Mouse (Mus musculus) naive thymus-derived CD4-positive, alpha-beta T cell, adult 5 months (primary cell): ENCODE measurements around the gene Creb3l4. TPM values are rescaled to one million over a fixed set of nuclear protein-coding genes. Genes with fewer than 3 reads are reported as not detected.

Experiments
- polyA plus RNA-seq: library from polyadenylated mRNA; unstranded; fragments of 100-300 nt; shearing (Covaris generic); gene quantifications from one replicate; pipeline ENCODE4 v1.2.1, GENCODE M21; 2017

Gene Creb3l4
- not detected for polyA plus RNA-seq

GRCm38 (mm10) chr3:90242984-90243775, at the start of gene Creb3l4:
Gene Creb3l4, minus strand, starts transcription at chr3:90243512.

GRCm38 (mm10) chr3:90292345-90293275, 49.3 kb upstream of the Creb3l4 start, which contains the start of gene Gatad2b:
Gene Gatad2b, plus strand, starts transcription at chr3:90293178.

DNA sequence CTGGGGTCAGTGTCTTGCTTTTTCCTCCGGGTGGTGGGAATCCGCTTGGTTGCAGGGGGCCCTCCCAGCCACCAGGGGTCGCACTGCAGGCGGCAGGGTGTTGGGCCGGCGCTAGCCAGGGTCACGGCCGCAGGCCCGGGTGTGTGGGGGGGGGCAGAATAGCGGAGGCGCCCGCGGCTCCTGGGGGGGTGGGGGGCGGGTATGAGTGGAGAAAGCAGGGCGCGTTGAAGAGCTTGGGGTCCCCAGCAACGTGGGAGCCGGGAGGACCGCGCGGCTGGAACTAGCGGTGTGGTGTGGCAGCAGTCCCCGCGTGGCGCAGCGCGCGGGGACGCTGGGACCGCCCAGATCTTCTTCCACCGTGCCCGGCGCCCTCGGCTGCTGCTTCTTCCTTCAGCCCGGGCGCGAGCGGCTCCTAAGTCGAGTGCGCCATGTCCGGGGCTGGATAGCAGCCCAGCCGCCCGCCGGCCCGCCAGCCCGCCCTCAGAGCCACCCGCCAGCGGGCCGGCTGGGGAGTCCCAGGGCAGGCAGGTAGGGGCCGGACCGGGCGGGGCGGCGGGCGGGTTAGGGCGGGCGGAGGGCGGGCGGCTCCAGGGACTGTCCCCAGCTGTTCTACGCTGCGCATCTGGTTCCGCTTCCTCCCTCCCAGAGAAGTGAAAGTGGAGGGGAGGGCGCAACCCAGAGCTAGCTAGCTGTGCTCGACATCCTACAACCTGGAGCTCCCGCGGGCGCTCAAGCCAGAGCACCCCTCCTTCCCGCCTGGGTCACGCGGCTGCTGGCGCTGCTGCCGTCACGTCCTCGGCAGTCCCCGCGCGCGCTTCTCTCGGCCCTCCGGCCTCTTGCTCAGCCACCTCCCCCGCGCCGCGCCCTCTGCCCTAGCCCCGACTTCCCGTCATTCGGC, 22.0 kb upstream of the Creb3l4 start, which contains the start of gene Dennd4b:
Gene Dennd4b, plus strand, starts transcription at position 152 of the 898 bp plus-strand sequence.

GRCm38 (mm10) chr3:90253653-90254418, 10.5 kb upstream of the Creb3l4 start, which contains the start of gene Crtc2:
Gene Crtc2, plus strand, starts transcription at chr3:90254163.

GRCm38 (mm10) chr3:90247960-90248745, 4.8 kb upstream of the Creb3l4 start, which contains the start of gene Slc39a1:
Gene Slc39a1, plus strand, starts transcription at chr3:90248172.

DNA sequence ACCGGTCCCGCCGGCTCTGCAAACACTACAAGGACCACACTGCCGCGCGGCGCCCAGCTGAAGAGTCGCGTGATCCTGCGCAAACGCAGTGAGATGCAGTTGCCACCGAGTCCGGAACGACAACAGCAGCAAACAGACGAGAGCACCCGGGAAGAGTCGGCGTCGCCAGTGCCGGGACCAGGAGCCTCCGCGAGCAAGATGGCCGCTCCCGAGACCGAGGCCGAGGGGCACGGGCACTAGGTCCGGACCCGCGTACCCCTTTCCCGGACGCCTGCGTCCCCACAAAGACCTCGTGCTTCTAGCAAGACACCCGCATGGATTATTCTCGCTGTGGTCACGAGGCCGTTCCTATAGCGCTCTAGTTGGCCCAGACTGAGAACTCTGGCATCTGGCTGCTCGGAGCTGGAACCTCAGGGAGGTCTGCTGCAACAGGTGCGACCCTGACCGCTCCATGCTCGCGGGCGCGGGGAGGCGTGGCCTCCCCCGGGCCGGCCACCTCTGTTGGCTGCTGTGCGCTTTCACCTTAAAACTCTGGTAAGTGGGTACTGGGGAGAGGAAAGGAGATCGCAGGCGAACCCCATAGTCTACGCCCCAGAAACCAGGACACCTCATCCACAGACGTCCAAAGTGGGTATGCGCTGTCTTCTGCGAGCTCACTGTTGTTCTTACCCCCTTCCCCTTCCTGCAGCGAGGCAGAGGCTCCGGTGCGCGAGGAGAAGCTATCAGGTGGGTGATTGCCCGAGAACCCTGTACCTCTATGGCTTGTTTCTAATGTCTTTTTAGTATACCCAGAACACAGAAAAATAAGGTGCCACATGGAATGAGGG, 11.6 kb downstream of the Creb3l4 start, which contains the start of gene Jtb:
Gene Jtb, plus strand, starts transcription at position 91 of the 827 bp plus-strand sequence.

GRCm38 (mm10) chr3:90213377-90213866, 29.9 kb downstream of the Creb3l4 start, which contains the start of the genes Rps27 and Rab13:
Gene Rps27, minus strand, starts transcription at chr3:90213651.
Gene Rab13, plus strand, starts transcription at chr3:90213695.

Other genes with a start within 250 kb of the Creb3l4 start
- gene Hax1, start 244.7 kb downstream of the Creb3l4 start, polyA plus RNA-seq = 89.9 TPM
- 129 TPM for gene 4933434E20Rik, start 191.9 kb downstream of the Creb3l4 start, polyA plus RNA-seq
- gene Ubap2l, start 190.9 kb downstream of the Creb3l4 start, polyA plus RNA-seq = 204 TPM
- gene Tpm3, start 170.9 kb downstream of the Creb3l4 start, polyA plus RNA-seq = 930 TPM
- 0.71 TPM for gene Nup210l, start 139.4 kb downstream of the Creb3l4 start, polyA plus RNA-seq
- gene Rps27, start 29.9 kb downstream of the Creb3l4 start, polyA plus RNA-seq = 4,745 TPM
- 0.32 TPM for gene Rab13, start 29.8 kb downstream of the Creb3l4 start, polyA plus RNA-seq
- 150 TPM for gene Jtb, start 11.9 kb downstream of the Creb3l4 start, polyA plus RNA-seq
- 1.8 TPM for gene Slc39a1, start 4.7 kb upstream of the Creb3l4 start, polyA plus RNA-seq
- gene Crtc2, start 10.7 kb upstream of the Creb3l4 start, polyA plus RNA-seq = 112 TPM
- 40.7 TPM for gene Dennd4b, start 21.7 kb upstream of the Creb3l4 start, polyA plus RNA-seq
- gene Gatad2b, start 49.7 kb upstream of the Creb3l4 start, polyA plus RNA-seq = 14.9 TPM
- gene Slc27a3, start 146.4 kb upstream of the Creb3l4 start, polyA plus RNA-seq = not detected
- 19.2 TPM for gene Ints3, start 190.1 kb upstream of the Creb3l4 start, polyA plus RNA-seq
- not detected for gene Npr1, start 222.4 kb upstream of the Creb3l4 start, polyA plus RNA-seq
- 105 TPM for gene Ilf2, start 232.6 kb upstream of the Creb3l4 start, polyA plus RNA-seq
- gene Snapin, start 247.5 kb upstream of the Creb3l4 start, polyA plus RNA-seq = 60.6 TPM